In the genomic region with DNA sequence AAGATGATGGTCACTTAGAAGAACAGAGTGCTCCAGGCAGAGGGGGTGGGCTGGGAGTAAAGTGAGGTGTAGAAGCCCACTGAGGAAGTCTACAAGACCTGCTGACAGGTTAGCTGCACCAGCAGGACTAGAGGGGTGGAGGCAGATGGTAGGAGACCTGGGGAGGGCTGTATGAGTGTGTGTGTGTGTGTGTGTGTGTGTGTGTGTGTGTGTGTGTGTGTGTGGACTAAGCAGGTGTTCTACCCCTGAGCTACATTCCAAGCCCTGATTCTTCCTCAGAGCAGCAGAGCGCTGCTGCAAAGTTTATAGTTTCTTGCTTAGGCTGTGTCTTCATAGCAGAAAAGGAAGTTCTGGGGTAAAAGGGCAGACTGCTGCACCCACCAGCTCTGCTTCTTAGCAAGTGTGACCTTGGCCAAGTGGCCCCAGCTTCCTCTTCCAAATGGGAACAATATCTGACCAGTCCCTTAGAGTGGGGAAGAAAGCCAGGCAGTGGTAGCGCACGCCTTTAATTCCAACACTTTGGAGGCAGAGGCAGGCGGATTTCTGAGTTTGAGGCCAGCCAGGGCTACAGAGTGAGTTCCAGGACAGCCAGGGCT, we compare ENCODE assay signal across 13 mouse cellular contexts. TPM values are rescaled to one million over a fixed set of nuclear protein-coding genes. Genes with fewer than 3 reads are reported as not detected.
A peak's percentile ranks its signal among the peaks of the same experiment; 100 is the strongest.
DNase-seq lines count a peak whose midpoint lies in the region; ATAC-seq lines count a peak whose summit lies in the region.
"Had no signal": no experiment of that assay in that cellular context is flagged by ENCODE, and none has a peak within 500 bp of the region (broad histone marks: within the 10 kb centered on the region; RNA-seq: fewer than 3 reads in every experiment).

No protein-coding gene starts in this region.

- DNase-seq in adrenal gland, adult 2 months = peak; percentile 40
- DNase-seq in adrenal gland, postnatal 25 days = no peak
- peak; percentile 44 for DNase-seq in kidney, postnatal 10 days
- no peak for DNase-seq in kidney, postnatal 4 days
- no peak for DNase-seq in frontal cortex, postnatal 36 days (ENCODE audit: low spot score in 2 of 2)
- DNase-seq in left cerebral cortex, adult 11 months (ENCODE audit: low spot score) = no peak
- DNase-seq: adrenal gland, postnatal 14 days; cerebellum, postnatal 10 days had no signal

- no peak overlapping the region for H3K9ac ChIP-seq in heart, embryonic 12.5 days

- peak overlapping the region; percentile 58; the same call in 1 of the 2 replicates for H3K27ac ChIP-seq in heart, embryonic 12.5 days (ENCODE audit: poor library complexity, severe bottlenecking)

- no peak overlapping the region for H3K4me3 ChIP-seq in heart, embryonic 12.5 days
- H3K4me3 ChIP-seq: erythroblast, embryonic 14.5 days had no signal

- WGBS in heart, embryonic 12.5 days = 76% methylated on average over 4 of the region's 4 CpGs

- H3K4me2 ChIP-seq in heart, embryonic 12.5 days = no peak overlapping the region

- peaks cover 68% of the 10 kb centered on the region for H3K4me1 ChIP-seq in heart, embryonic 12.5 days (replicated peaks)

- no peaks in the 10 kb centered on the region for H3K27me3 ChIP-seq in heart, embryonic 12.5 days (replicated peaks)

- no peaks in the 10 kb centered on the region for H3K36me3 ChIP-seq in heart, embryonic 12.5 days

- H3K9me3 ChIP-seq in heart, embryonic 12.5 days (replicated peaks) = no peaks in the 10 kb centered on the region

- no peak for ATAC-seq in heart, embryonic 12.5 days (ENCODE audit: insufficient number of reproducible peaks, low FRiP score)
- ATAC-seq in megakaryocyte progenitor cell, adult 5-6 weeks (replicated peaks; ENCODE audit: poor library complexity) = peak; percentile 68

RNA-seq across cellular contexts. Expression of a gene that starts 18.2 kb away (rescaled TPM):
- 10 to 100 TPM; 12.8 to 21.1 TPM for total RNA-seq in adrenal gland, adult 2 months (2021)
- polyA plus RNA-seq in adrenal gland, adult 2 months (2012; rRNA removed) = 29.3 and 31.3 TPM in 2 replicates
- 15.2 and 18.2 TPM in 2 replicates for total RNA-seq in adrenal gland, postnatal 25 days (2021)
- 13.8 and 16.1 TPM in 2 replicates for polyA plus RNA-seq in heart, embryonic 12.5 days (2016; fragmentation: Nextera tagmentation; extraction: Ambion mirVana)
- 11.2 and 13.4 TPM in 2 replicates for total RNA-seq in megakaryocyte progenitor cell, adult 5-6 weeks (2015)
- total RNA-seq in megakaryocyte progenitor cell, adult 5-6 weeks (2017) = 11.9 and 12.3 TPM in 2 replicates

RNA-seq across cellular contexts. Expression of a gene that starts 18.8 kb away (rescaled TPM):
- 10 to 100 TPM; 15.9 to 22.0 TPM for total RNA-seq in adrenal gland, adult 2 months (2021)
- 48.3 and 49.2 TPM in 2 replicates for polyA plus RNA-seq in adrenal gland, adult 2 months (2012; rRNA removed)
- total RNA-seq in adrenal gland, postnatal 25 days (2021) = 19.0 and 31.0 TPM in 2 replicates
- polyA plus RNA-seq in heart, embryonic 12.5 days (2016; fragmentation: Nextera tagmentation; extraction: Ambion mirVana) = 21.6 and 26.3 TPM in 2 replicates
- total RNA-seq in megakaryocyte progenitor cell, adult 5-6 weeks (2015) = 15.8 and 16.2 TPM in 2 replicates
- 25.2 and 43.2 TPM in 2 replicates for total RNA-seq in megakaryocyte progenitor cell, adult 5-6 weeks (2017)

RNA-seq across cellular contexts. Expression of a gene that starts 36.0 kb away (rescaled TPM):
- total RNA-seq in adrenal gland, adult 2 months (2021) = under 1 TPM; 0.35 to 0.61 TPM
- polyA plus RNA-seq in adrenal gland, adult 2 months (2012; rRNA removed) = 0.16 and 0.27 TPM in 2 replicates
- 0.46 TPM in 1 of 2 replicates, not detected in the other for total RNA-seq in adrenal gland, postnatal 25 days (2021)
- polyA plus RNA-seq in heart, embryonic 12.5 days (2016; fragmentation: Nextera tagmentation; extraction: Ambion mirVana) = not detected in 2 replicates
- total RNA-seq in megakaryocyte progenitor cell, adult 5-6 weeks (2015) = not detected in 2 replicates
- total RNA-seq in megakaryocyte progenitor cell, adult 5-6 weeks (2017) = not detected in 2 replicates
- total RNA-seq: megakaryocyte-erythroid progenitor cell, adult 5-6 weeks; MEL had no signal
- polyA plus RNA-seq: erythroblast, embryonic 14.5 days had no signal

RNA-seq across cellular contexts. Expression of a gene that starts 45.6 kb away (rescaled TPM):
- 1 to 10 TPM; 3.7 to 8.0 TPM for total RNA-seq in adrenal gland, adult 2 months (2021)
- 1.5 and 1.6 TPM in 2 replicates for polyA plus RNA-seq in adrenal gland, adult 2 months (2012; rRNA removed)
- total RNA-seq in adrenal gland, postnatal 25 days (2021) = 4.5 and 5.2 TPM in 2 replicates
- 0.69 and 1.0 TPM in 2 replicates for polyA plus RNA-seq in heart, embryonic 12.5 days (2016; fragmentation: Nextera tagmentation; extraction: Ambion mirVana)
- 0.20 TPM in 1 of 2 replicates, not detected in the other for total RNA-seq in megakaryocyte progenitor cell, adult 5-6 weeks (2015)
- total RNA-seq in megakaryocyte progenitor cell, adult 5-6 weeks (2017) = 0.24 and 0.33 TPM in 2 replicates
- total RNA-seq: megakaryocyte-erythroid progenitor cell, adult 5-6 weeks had no signal
- polyA plus RNA-seq: erythroblast, embryonic 14.5 days had no signal

RNA-seq across cellular contexts. Expression of a gene that starts 52.3 kb away (rescaled TPM):
- total RNA-seq in adrenal gland, adult 2 months (2021) = under 1 TPM; 0.55 to 0.75 TPM
- 0.09 and 0.12 TPM in 2 replicates for polyA plus RNA-seq in adrenal gland, adult 2 months (2012; rRNA removed)
- total RNA-seq in adrenal gland, postnatal 25 days (2021) = 0.67 and 1.1 TPM in 2 replicates
- not detected in 2 replicates for polyA plus RNA-seq in heart, embryonic 12.5 days (2016; fragmentation: Nextera tagmentation; extraction: Ambion mirVana)
- not detected in 2 replicates for total RNA-seq in megakaryocyte progenitor cell, adult 5-6 weeks (2015)
- total RNA-seq in megakaryocyte progenitor cell, adult 5-6 weeks (2017) = not detected in 2 replicates
- total RNA-seq: megakaryocyte-erythroid progenitor cell, adult 5-6 weeks; MEL had no signal
- polyA plus RNA-seq: erythroblast, embryonic 14.5 days had no signal

Comparison
In these comparisons a context has a peak if more than half of its experiments do, and no peak if none do; other contexts are left out.
1. DNase-seq: peak in adrenal gland, adult 2 months (single experiment) and kidney, postnatal 10 days (single experiment); none in adrenal gland, postnatal 25 days (single experiment), kidney, postnatal 4 days (0 of 2), frontal cortex, postnatal 36 days (0 of 2) and left cerebral cortex, adult 11 months (single experiment).